Mouse (Mus musculus): ENCODE results near the gene Sun2.

Sun2 gene

GRCm38 (mm10) chr15:79755176-79755575 is 12.8 kb upstream of the Sun2 start:
- no peak for DNase-seq

- DNase-seq = no peak
These were observed 11.5 kb upstream of the Sun2 start for GRCm38 (mm10) chr15:79753873-79754272.

GRCm38 (mm10) chr15:79753420-79753752 is 11.1 kb upstream of the Sun2 start:
- no peak for DNase-seq

- peak; percentile 73 for DNase-seq
These were observed 10.5 kb upstream of the Sun2 start for GRCm38 (mm10) chr15:79752742-79753419.

- DNase-seq = no peak
These were observed 9.4 kb upstream of the Sun2 start for GRCm38 (mm10) chr15:79751772-79752171.

GRCm38 (mm10) chr15:79750266-79750665 is 7.9 kb upstream of the Sun2 start:
- no peak for DNase-seq

GRCm38 (mm10) chr15:79749162-79749561 is 6.8 kb upstream of the Sun2 start:
- no peak for DNase-seq

GRCm38 (mm10) chr15:79747998-79748397 is 5.7 kb upstream of the Sun2 start:
- DNase-seq = no peak

- DNase-seq = no peak
These were observed 3.5 kb upstream of the Sun2 start for GRCm38 (mm10) chr15:79745883-79746282.

- DNase-seq = no peak
These were observed 3.0 kb upstream of the Sun2 start for GRCm38 (mm10) chr15:79745312-79745711.

- DNase-seq = no peak
These were observed 2.4 kb upstream of the Sun2 start for GRCm38 (mm10) chr15:79744742-79745141.

- no peak for DNase-seq
These were observed 1.7 kb upstream of the Sun2 start for GRCm38 (mm10) chr15:79744001-79744400.

- no peak for DNase-seq
These were observed 329 bp upstream of the Sun2 start for GRCm38 (mm10) chr15:79742706-79743023.

GRCm38 (mm10) chr15:79741173-79741858 is 1.0 kb downstream of the Sun2 start:
- DNase-seq = no peak

- no peak for DNase-seq
These were observed 1.6 kb downstream of the Sun2 start for GRCm38 (mm10) chr15:79740739-79741138.

- DNase-seq = no peak
These were observed 8.0 kb downstream of the Sun2 start for GRCm38 (mm10) chr15:79734311-79734710.

- no peak for DNase-seq
These were observed 8.7 kb downstream of the Sun2 start for GRCm38 (mm10) chr15:79733640-79734039.

- DNase-seq = no peak
These were observed 9.1 kb downstream of the Sun2 start for GRCm38 (mm10) chr15:79733192-79733591.

GRCm38 (mm10) chr15:79731554-79731953 is 10.8 kb downstream of the Sun2 start:
- no peak for DNase-seq

GRCm38 (mm10) chr15:79728731-79729388 is 13.5 kb downstream of the Sun2 start:
- no peak for DNase-seq

GRCm38 (mm10) chr15:79728311-79728710 is 14.0 kb downstream of the Sun2 start:
- DNase-seq = no peak

GRCm38 (mm10) chr15:79727840-79728239 is 14.5 kb downstream of the Sun2 start:
- no peak for DNase-seq

- DNase-seq = no peak
These were observed 17.0 kb downstream of the Sun2 start for GRCm38 (mm10) chr15:79725190-79725789.

GRCm38 (mm10) chr15:79723439-79723838 is 18.9 kb downstream of the Sun2 start:
- no peak for DNase-seq

All from right cerebral cortex, postnatal 4 days (tissue).